Mouse (Mus musculus): ENCODE data around the gene Vps50.

- TF ChIP-seq MAX (IDR thresholded peaks at IDR 0.05; ENCODE audit: low read length) (no peak), CHD2 (IDR thresholded peaks at IDR 0.05; ENCODE audit: low read length) (no peak), CHD1 (IDR thresholded peaks at IDR 0.05; ENCODE audit: low read depth, low read length) (no peak), KAT2A (IDR thresholded peaks at IDR 0.05; ENCODE audit: insufficient replicate concordance, low read length) (no peak), EP300 (IDR thresholded peaks at IDR 0.05; ENCODE audit: low read length) (no peak), GABPA (IDR thresholded peaks at IDR 0.05; ENCODE audit: insufficient replicate concordance, low read depth, low read length) (no peak), CTCF (conservative IDR thresholded peaks at IDR 0.05 in 1 of 2, IDR thresholded peaks at IDR 0.05 in 1 of 2; ENCODE audit: low read depth in 2 of 2, low read length in 2 of 2) (no peak), SIN3A (IDR thresholded peaks at IDR 0.05; ENCODE audit: low read length) (no peak)
These were observed 34.6 kb upstream of the Vps50 start for GRCm38 (mm10) chr6:3463594-3463993.

Data from CH12.LX (cell line).